ENCODE assay signal across 23 mouse cellular contexts in genomic region chr15:89528201-89528850, GRCm38 (mm10). TPM values are rescaled to one million over a fixed set of nuclear protein-coding genes. Genes with fewer than 3 reads are reported as not detected.
DNase-seq lines count a peak whose midpoint lies in the region; ATAC-seq and TF ChIP-seq lines count a peak whose summit lies in the region.
"Had no signal": no experiment of that assay in that cellular context is flagged by ENCODE, and none has a peak within 500 bp of the region (broad histone marks: within the 10 kb centered on the region; RNA-seq: fewer than 3 reads in every experiment).

No protein-coding gene starts in this region.

- no peak for DNase-seq in gastrocnemius, adult 2 months
- DNase-seq in gastrocnemius, postnatal 4 days (ENCODE audit: low spot score in 2 of 2) = no peak
- no peak for DNase-seq in heart, postnatal 0 days (ENCODE audit: low spot score)
- no peak for DNase-seq in heart, postnatal 25 days (ENCODE audit: low spot score)
- DNase-seq in lung, postnatal 36 days = peak; percentile 23
- no peak for DNase-seq in lung, adult 2 months
- DNase-seq: adrenal gland, adult 2 months; adrenal gland, postnatal 25 days; cerebellum, adult 8-10 months; embryo, embryonic 11 days; gastrocnemius, postnatal 36 days; heart, postnatal 4 days had no signal

- H3K4me1 ChIP-seq in heart, postnatal 0 days (ENCODE audit: control insufficient read depth, insufficient read depth) = no peaks in the 10 kb centered on the region
- H3K4me1 ChIP-seq in lung, adult 2 months (ENCODE audit: control insufficient read depth, insufficient read depth, low read length) = no peaks in the 10 kb centered on the region; the same call in 1 of the 2 replicates

- no peak overlapping the region for H3K9ac ChIP-seq in heart, postnatal 0 days (replicated peaks; ENCODE audit: low read depth, low read length)
- H3K9ac ChIP-seq: embryonic facial prominence, embryonic 15.5 days; hindbrain, embryonic 12.5 days had no signal

- no peak for TF ChIP-seq POLR2A in lung, adult 2 months (IDR thresholded peaks at IDR 0.05; ENCODE audit: borderline replicate concordance, extremely low read depth, low read depth, low read length)

- intact Hi-C loops in gastrocnemius, adult 2 months (cut with DNase I) = no loop called here
- intact Hi-C loops in heart, postnatal 25 days (cut with DNase I) = loop anchor here (5.0 kb wide), 1 partner anchor 186 kb away; no protein-coding TSS in a partner anchor

- peak overlapping the region; percentile 46; the same call in 1 of the 2 replicates for H3K27ac ChIP-seq in gastrocnemius, adult 2 months
- 0 out of 2 replicates have a peak overlapping the region, but pooled peaks have one; percentile 9 for H3K27ac ChIP-seq in heart, postnatal 0 days (ENCODE audit: low read depth)
- H3K27ac ChIP-seq: embryonic facial prominence, embryonic 15.5 days; forebrain, embryonic 10.5 days; hindbrain, embryonic 12.5 days had no signal

- H3K36me3 ChIP-seq in heart, postnatal 0 days (replicated peaks; ENCODE audit: control insufficient read depth, insufficient read depth, low read length) = 0 out of 2 replicates have a peak, but pooled peaks cover 8% of the 10 kb centered on the region

- no peak overlapping the region for H3K4me2 ChIP-seq in heart, postnatal 0 days (ENCODE audit: low read depth, low read length)
- H3K4me2 ChIP-seq: embryonic facial prominence, embryonic 15.5 days; hindbrain, embryonic 12.5 days had no signal

- 71% methylated on average over 18 of the region's 18 CpGs for WGBS in heart, postnatal 0 days
- 61% methylated on average over 18 of the region's 18 CpGs for WGBS in lung, adult 2 months

- TF ChIP-seq EP300 in heart, postnatal 0 days (IDR thresholded peaks at IDR 0.05; ENCODE audit: low read depth) = no peak

- no peak for ATAC-seq in heart, postnatal 0 days (ENCODE audit: insufficient read depth, low read depth)
- ATAC-seq: forebrain, embryonic 14.5 days; hindbrain, embryonic 16.5 days; inflammation-experienced regulatory T-cells, adult 6 months; intestine, postnatal 0 days had no signal

- H3K27me3 ChIP-seq in heart, postnatal 0 days (ENCODE audit: control insufficient read depth, insufficient read depth, low read length) = peaks cover 31% of the 10 kb centered on the region

- no peak for TF ChIP-seq CTCF in gastrocnemius, adult 2 months (IDR thresholded peaks at IDR 0.05)
- TF ChIP-seq CTCF in heart, postnatal 0 days (IDR thresholded peaks at IDR 0.05; ENCODE audit: low read depth) = no peak
- no peak for TF ChIP-seq CTCF in lung, adult 2 months (IDR thresholded peaks at IDR 0.05; ENCODE audit: insufficient read depth, low read length)

- H3K4me3 ChIP-seq in gastrocnemius, adult 2 months = no peak overlapping the region
- H3K4me3 ChIP-seq in heart, postnatal 0 days (ENCODE audit: low read depth, low read length) = no peak overlapping the region
- H3K4me3 ChIP-seq in lung, adult 2 months (replicated peaks; ENCODE audit: extremely low read depth, low read depth, low read length) = no peak overlapping the region
- H3K4me3 ChIP-seq: embryonic facial prominence, embryonic 15.5 days; erythroblast, embryonic 14.5 days; forebrain, embryonic 10.5 days; hindbrain, embryonic 12.5 days had no signal

- H3K9me3 ChIP-seq in heart, postnatal 0 days (replicated peaks; ENCODE audit: control insufficient read depth, low read length) = no peaks in the 10 kb centered on the region
- H3K9me3 ChIP-seq: embryonic facial prominence, embryonic 15.5 days; forebrain, embryonic 10.5 days; hindbrain, embryonic 12.5 days had no signal

RNA-seq across cellular contexts. Expression of gene Shank3, which starts 28.9 kb away (rescaled TPM):
- 10 to 100 TPM; 12.2 to 20.4 TPM for total RNA-seq in gastrocnemius, adult 2 months (2021)
- 10 to 100 TPM; 30.4 to 35.7 TPM for total RNA-seq in gastrocnemius, postnatal 4 days (2021)
- total RNA-seq in heart, postnatal 0 days (2014; rRNA removed; ENCODE audit: low replicate concordance) = 17.1 and 26.5 TPM in 2 replicates
- polyA plus RNA-seq in heart, postnatal 0 days (2015; fragmentation: Nextera tagmentation; extraction: Ambion mirVana) = 0.81 and 1.1 TPM in 2 replicates
- total RNA-seq in heart, postnatal 25 days (2021) = 10 to 100 TPM; 48.2 to 53.3 TPM
- 103 and 141 TPM in 2 replicates for polyA plus RNA-seq in lung, adult 2 months (2012; rRNA removed)
- polyA plus RNA-seq: inflammation-experienced regulatory T-cells, adult 6 months had no signal

RNA-seq across cellular contexts. Expression of gene Acr, which starts 39.8 kb away (rescaled TPM):
- total RNA-seq in gastrocnemius, adult 2 months (2021) = under 1 TPM in 1 of 2 experiments, not detected in 1; 0.23 TPM
- under 1 TPM; 0.49 to 0.54 TPM for total RNA-seq in gastrocnemius, postnatal 4 days (2021)
- not detected in 2 replicates for total RNA-seq in heart, postnatal 0 days (2014; rRNA removed; ENCODE audit: low replicate concordance)
- polyA plus RNA-seq in heart, postnatal 0 days (2015; fragmentation: Nextera tagmentation; extraction: Ambion mirVana) = 0.23 TPM in 1 of 2 replicates, not detected in the other
- under 1 TPM in 1 of 2 experiments, not detected in 1; 0.36 TPM for total RNA-seq in heart, postnatal 25 days (2021)
- 2.8 and 2.9 TPM in 2 replicates for polyA plus RNA-seq in lung, adult 2 months (2012; rRNA removed)
- total RNA-seq: common myeloid progenitor, adult 5-6 weeks; ES-E14 had no signal
- polyA plus RNA-seq: embryonic facial prominence, embryonic 11.5 days; erythroblast, embryonic 14.5 days; inflammation-experienced regulatory T-cells, adult 6 months had no signal

RNA-seq across cellular contexts. Expression of gene Arsa, which starts 51.1 kb away (rescaled TPM):
- 1 to 10 TPM; 3.0 to 4.6 TPM for total RNA-seq in gastrocnemius, adult 2 months (2021)
- 10 to 100 TPM; 13.6 to 15.2 TPM for total RNA-seq in gastrocnemius, postnatal 4 days (2021)
- total RNA-seq in heart, postnatal 0 days (2014; rRNA removed; ENCODE audit: low replicate concordance) = 14.1 and 17.6 TPM in 2 replicates
- 10.4 and 12.7 TPM in 2 replicates for polyA plus RNA-seq in heart, postnatal 0 days (2015; fragmentation: Nextera tagmentation; extraction: Ambion mirVana)
- total RNA-seq in heart, postnatal 25 days (2021) = 10 to 100 TPM; 12.0 to 13.1 TPM
- 57.7 and 62.4 TPM in 2 replicates for polyA plus RNA-seq in lung, adult 2 months (2012; rRNA removed)
